Mouse (Mus musculus): ENCODE data around the gene Elp1.

DNA sequence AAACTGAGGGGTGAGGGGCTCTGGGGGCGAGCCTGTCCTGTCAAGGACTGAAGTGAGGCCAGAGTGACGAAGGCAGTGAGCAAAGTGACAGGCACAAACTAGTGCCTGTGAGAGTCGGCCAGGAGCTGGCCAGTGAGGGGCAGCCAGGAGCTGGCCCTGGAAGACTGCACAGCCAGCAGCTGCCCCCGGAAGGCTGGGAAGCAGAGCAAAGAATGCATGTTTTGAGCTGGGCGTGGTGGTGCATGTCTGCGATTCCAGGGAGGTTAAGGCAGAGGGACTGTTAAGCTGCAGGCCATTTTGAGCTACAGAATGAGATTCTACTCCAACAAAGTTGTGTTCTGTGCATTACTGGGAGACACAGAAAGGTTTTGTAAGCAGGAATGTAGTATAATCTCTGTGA lies 48.6 kb upstream of the Elp1 start:
- TF ChIP-seq CTCF (IDR thresholded peaks at IDR 0.05; ENCODE audit: low read depth) = peak; percentile 33
- TF ChIP-seq EP300 (IDR thresholded peaks at IDR 0.05; ENCODE audit: low read depth) = no peak

Data from heart, postnatal 0 days (tissue).